Mouse (Mus musculus) midbrain, postnatal 0 days (tissue): ENCODE data around the gene BC030867. TPM values are rescaled to one million over a fixed set of nuclear protein-coding genes. Genes with fewer than 3 reads are reported as not detected.

Experiments used
- ATAC-seq: fragments of 200-750 bp; cut with Nextera tagmentation; 2 replicates; pipeline ENCODE4 v1.8.0; 2017; ENCODE audit warnings: moderate number of reproducible peaks, mild to moderate bottlenecking, moderate TSS enrichment, moderate library complexity; ENCODE audit not compliant: low FRiP score
- DNase-seq: peaks from one replicate; pipeline ENCODE4 v3.0.0-alpha.2; 2015; ENCODE audit warnings: low spot score
- H3K27ac ChIP-seq: fragments of 300-500 bp; sonication (generic); 2 replicates; pipeline ENCODE4 v1.5.1; 2014; ENCODE audit warnings: low read depth, mild to moderate bottlenecking, low read length, mixed read lengths
- H3K27me3 ChIP-seq: fragments of 300-500 bp; sonication (generic); 2 replicates; pipeline ENCODE4 v1.6.1; 2014; ENCODE audit warnings: low read length, control low read depth, mixed read lengths; ENCODE audit not compliant: insufficient read depth
- H3K36me3 ChIP-seq: fragments of 300-500 bp; sonication (generic); 2 replicates; pipeline ENCODE4 v1.6.1; 2014; ENCODE audit warnings: low read length, control low read depth, mixed read lengths; ENCODE audit not compliant: insufficient read depth
- H3K4me1 ChIP-seq: fragments of 300-500 bp; sonication (generic); 2 replicates; pipeline ENCODE4 v1.6.1; 2014; ENCODE audit warnings: mild to moderate bottlenecking, control low read depth, antibody characterized with exemption, low read length, mixed read lengths; ENCODE audit not compliant: insufficient read depth
- H3K4me2 ChIP-seq: fragments of 300-500 bp; sonication (generic); 2 replicates; pipeline ENCODE4 v1.6.1; 2014; ENCODE audit warnings: low read depth, mild to moderate bottlenecking, low read length, mixed read lengths; ENCODE audit not compliant: poor library complexity, severe bottlenecking
- H3K4me3 ChIP-seq: fragments of 300-500 bp; sonication (generic); 2 replicates; pipeline ENCODE4 v1.5.1; 2014; ENCODE audit warnings: low read depth, mild to moderate bottlenecking, low read length, moderate library complexity
- H3K9ac ChIP-seq: fragments of 300-500 bp; sonication (generic); replicated peaks from 2 replicates; pipeline ENCODE4 v1.6.1; 2014; ENCODE audit warnings: mild to moderate bottlenecking, low read length, moderate library complexity, mixed read lengths; ENCODE audit not compliant: poor library complexity, severe bottlenecking
- H3K9me3 ChIP-seq: fragments of 300-500 bp; sonication (generic); 2 replicates; pipeline ENCODE4 v1.6.1; 2016; ENCODE audit warnings: low read length, control low read depth
- CTCF ChIP-seq: IDR thresholded peaks from 2 replicates; pipeline ENCODE4 v1.5.1; 2016; ENCODE audit warnings: antibody characterized with exemption, mild to moderate bottlenecking
- WGBS: fragments of 180-500 bp; shearing (Covaris S2); extraction: QIAGEN DNeasy Blood & Tissue Kit; methylation state at CpG from one replicate; pipeline ENCODE4 v1.1.7; 2014; 5-methylcytosine and 5-hydroxymethylcytosine counted together
- polyA plus RNA-seq: library from polyadenylated mRNA; unstranded; fragments of >200 nt; fragmentation: Nextera tagmentation; extraction: Ambion mirVana; gene quantifications from 2 replicates; pipeline ENCODE4 v1.2.1, GENCODE M21; 2015
- total RNA-seq: library from RNA; depleted of rRNA; stranded (reverse); fragments of >200 nt; gene quantifications from 2 replicates; pipeline ENCODE4 v1.2.3, GENCODE M21; 2014

The BC030867 gene
- total and polyA plus RNA-seq, 2 experiments from 2014 or later: 0.53 to 2.1 TPM

DNA sequence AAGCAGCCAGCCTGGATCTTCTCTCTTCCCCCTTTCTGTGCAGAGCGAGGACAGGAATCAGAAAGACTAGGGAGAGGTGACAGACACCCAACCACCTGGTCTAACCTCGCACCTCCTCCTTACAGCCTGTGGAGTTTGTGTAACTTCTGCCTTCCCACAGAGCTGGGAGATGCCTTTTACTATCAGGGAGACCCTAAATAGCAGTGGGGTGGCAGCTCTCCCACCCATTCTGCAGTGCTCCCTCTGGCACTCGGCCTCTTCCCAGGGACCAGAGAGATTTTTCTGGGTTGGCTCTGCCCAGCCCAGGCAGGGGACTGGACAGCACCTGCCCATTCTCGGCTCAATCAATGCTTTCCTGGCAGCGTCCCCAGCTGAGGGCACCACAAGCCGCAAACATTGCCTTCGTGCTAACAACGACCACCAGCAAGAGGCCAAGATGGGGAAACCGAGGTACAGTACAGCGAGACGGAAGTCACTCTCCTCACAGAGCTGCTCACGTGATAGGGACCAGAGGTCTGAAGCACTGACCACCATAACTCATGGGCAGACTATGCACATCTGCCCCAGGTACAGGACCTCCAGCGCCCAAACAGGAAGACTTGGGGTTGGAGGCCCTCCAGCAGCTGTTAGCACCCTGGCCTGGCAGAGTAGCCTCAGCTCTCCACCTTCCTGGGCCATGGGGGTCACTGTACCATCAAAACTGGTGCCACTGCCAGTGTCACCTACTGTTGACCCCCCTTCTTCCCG, 29.3 kb upstream of the BC030867 start:
- ATAC-seq: no peak
- peaks cover 24% of the 10 kb centered on the region; the same call in 1 of the 2 replicates for H3K4me1 ChIP-seq
- H3K9me3 ChIP-seq: no peaks in the 10 kb centered on the region
- peak overlapping the region; percentile 62 for H3K27ac ChIP-seq
- DNase-seq: no peak
- H3K4me3 ChIP-seq: no peak overlapping the region
- H3K4me2 ChIP-seq: peak overlapping the region; percentile 54
- H3K36me3 ChIP-seq: peaks cover 17% of the 10 kb centered on the region
- 66% methylated on average over 14 of the region's 14 CpGs for WGBS
- no peaks in the 10 kb centered on the region for H3K27me3 ChIP-seq
- H3K9ac ChIP-seq: peak overlapping the region; percentile 59; the same call in 1 of the 2 replicates
- no peak for TF ChIP-seq CTCF

DNA sequence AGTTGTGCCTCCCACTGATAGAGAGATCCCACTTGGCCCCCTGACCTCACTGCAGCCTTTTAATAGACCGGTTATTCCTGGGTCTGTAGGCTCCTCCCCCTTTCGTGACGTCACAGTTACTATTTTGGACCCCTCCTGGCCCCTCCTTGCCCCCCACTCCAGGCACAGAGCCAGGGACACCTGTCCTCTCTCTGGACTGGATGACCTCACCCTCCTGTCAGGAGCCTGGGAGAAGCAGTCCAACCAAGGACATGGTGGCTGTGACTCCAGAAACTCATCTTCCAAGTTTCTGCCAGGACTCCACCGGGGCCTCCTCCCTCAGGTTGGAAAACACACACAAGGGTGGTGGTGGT, 28.7 kb upstream of the BC030867 start:
- TF ChIP-seq CTCF: no peak

DNA sequence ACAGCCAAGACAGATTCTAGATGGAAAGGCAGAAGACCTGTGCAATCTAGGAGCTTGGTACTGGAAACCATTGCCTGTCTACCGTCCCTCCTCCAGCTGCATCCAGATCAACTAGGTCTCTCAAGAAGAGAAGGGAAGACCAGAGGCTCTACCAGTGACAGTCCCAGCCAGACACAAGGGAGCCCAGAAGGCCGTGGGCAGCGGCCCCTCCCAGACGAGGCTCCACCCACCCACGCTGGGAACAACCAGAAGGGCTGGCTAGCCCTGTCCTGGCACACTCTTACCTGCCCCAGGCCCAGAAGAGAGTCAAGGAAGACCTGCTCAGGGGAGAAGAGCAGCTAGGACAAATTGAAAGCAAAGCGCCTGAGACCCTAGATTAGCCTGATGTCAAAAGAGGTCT, 28.2 kb upstream of the BC030867 start:
- H3K4me3 ChIP-seq: no peak overlapping the region
- H3K9me3 ChIP-seq: no peaks in the 10 kb centered on the region
- H3K27me3 ChIP-seq: no peaks in the 10 kb centered on the region
- peaks cover 17% of the 10 kb centered on the region for H3K36me3 ChIP-seq
- peaks cover 30% of the 10 kb centered on the region; the same call in 1 of the 2 replicates for H3K4me1 ChIP-seq
- DNase-seq (no peak), ATAC-seq (no peak)
- no peak for TF ChIP-seq CTCF
- H3K27ac ChIP-seq: no peak overlapping the region
- 66% methylated on average over 6 of the region's 6 CpGs for WGBS
- no peak overlapping the region for H3K9ac ChIP-seq
- H3K4me2 ChIP-seq: no peak overlapping the region

More for the DNA sequence above, 28.7 kb upstream of the BC030867 start:
- Histone ChIP-seq H3K9me3 (no peaks in the 10 kb centered on the region), H3K4me1 (peaks cover 29% of the 10 kb centered on the region; the same call in 1 of the 2 replicates), H3K4me3 (no peak overlapping the region), H3K36me3 (peaks cover 17% of the 10 kb centered on the region), H3K27ac (no peak overlapping the region), H3K27me3 (no peaks in the 10 kb centered on the region), H3K4me2 (no peak overlapping the region), H3K9ac (no peak overlapping the region)
- ATAC-seq: no peak
- WGBS: 81% methylated on average over 4 of the region's 4 CpGs
- DNase-seq: no peak

DNA sequence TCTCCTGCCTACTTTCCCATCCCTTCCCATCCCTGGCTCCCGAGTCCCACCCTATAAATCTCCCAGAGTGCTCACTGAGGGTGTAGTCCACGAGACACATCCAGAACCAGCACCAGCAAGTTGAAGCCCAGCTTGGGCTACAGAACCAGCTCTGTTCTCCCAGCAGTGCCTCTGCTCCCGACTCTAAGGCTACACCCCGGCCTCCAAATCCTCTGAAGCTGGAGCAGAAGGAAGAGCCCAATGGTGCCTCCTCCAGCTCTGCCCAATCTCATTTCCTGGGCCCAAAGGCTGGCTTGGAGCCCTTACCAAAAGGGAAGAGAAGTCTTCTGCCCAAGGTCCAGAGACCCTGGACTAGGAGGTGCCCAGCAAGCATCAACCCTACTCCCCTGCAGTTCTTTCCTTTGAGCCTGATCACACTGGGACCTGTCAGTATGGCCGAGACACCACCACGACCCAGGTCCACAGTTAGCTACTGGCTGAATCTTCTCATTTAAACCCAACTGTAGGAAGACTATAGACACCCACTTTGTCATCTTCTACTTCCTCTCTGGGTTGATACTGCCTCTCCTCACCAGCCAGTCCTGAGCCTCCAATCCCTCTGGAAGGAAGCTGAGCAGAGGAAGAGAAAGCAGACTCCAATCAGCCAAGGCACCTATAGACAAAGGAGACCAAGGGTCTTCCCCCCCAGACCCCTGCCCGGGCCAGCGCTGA, 27.3 kb upstream of the BC030867 start:
- H3K4me2 ChIP-seq: no peak overlapping the region
- no peaks in the 10 kb centered on the region for H3K9me3 ChIP-seq
- no peak for TF ChIP-seq CTCF
- H3K27ac ChIP-seq: no peak overlapping the region
- no peak overlapping the region for H3K4me3 ChIP-seq
- 85% methylated on average over 8 of the region's 8 CpGs for WGBS
- no peak overlapping the region for H3K9ac ChIP-seq
- DNase-seq (no peak), ATAC-seq (no peak)
- H3K4me1 ChIP-seq: peaks cover 24% of the 10 kb centered on the region; the same call in 1 of the 2 replicates
- H3K27me3 ChIP-seq: no peaks in the 10 kb centered on the region
- H3K36me3 ChIP-seq: peaks cover 17% of the 10 kb centered on the region

DNA sequence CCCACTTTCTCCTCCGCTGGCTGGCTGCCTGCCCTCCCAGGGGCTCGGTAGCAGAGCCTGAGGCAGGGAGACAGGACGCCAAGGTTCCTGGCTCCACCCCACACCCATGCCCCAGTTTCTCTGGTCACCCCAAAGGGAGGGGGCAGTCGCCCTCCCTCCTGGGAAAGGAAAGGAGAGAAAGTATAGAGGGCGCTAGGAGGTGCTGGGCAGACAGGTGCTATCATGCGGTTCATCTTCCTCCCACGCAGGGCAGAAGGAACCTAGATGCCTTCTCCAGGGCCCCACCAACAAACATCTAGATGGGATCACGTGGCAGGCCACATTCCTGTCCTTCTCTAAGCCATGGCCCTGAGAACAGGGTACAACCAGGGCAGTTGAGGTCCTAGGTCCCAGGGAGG, 26.7 kb upstream of the BC030867 start:
- Histone ChIP-seq H3K4me3 (no peak overlapping the region), H3K36me3 (peaks cover 17% of the 10 kb centered on the region), H3K27me3 (no peaks in the 10 kb centered on the region), H3K27ac (no peak overlapping the region), H3K9me3 (no peaks in the 10 kb centered on the region), H3K9ac (peak overlapping the region; percentile 36; the same call in 1 of the 2 replicates), H3K4me2 (no peak overlapping the region), H3K4me1 (peaks cover 24% of the 10 kb centered on the region; the same call in 1 of the 2 replicates)
- TF ChIP-seq CTCF: no peak
- ATAC-seq: no peak
- WGBS: 75% methylated on average over 8 of the region's 8 CpGs
- no peak for DNase-seq

DNA sequence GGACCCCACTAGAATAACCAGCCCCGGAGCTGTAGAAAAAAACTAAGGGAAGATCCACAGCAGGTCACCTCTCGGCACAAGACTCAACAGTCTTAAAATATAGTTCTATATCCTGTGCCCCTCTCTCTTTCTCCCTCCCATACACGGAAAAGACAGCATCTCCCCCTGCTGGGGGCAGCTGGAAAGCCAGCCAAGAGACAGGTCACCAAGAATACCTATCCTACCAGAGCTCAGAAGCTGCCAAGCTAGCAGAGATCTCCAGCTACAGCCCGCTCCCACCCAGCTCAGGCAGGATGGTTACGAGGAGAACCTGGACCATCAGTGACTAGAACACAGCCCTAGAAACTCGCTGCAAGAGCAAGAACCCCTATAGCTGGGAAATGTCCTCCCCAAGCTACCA, 25.5 kb upstream of the BC030867 start:
- Histone ChIP-seq H3K9ac (no peak overlapping the region), H3K4me3 (no peak overlapping the region), H3K36me3 (peaks cover 13% of the 10 kb centered on the region), H3K9me3 (no peaks in the 10 kb centered on the region), H3K4me2 (no peak overlapping the region), H3K27ac (no peak overlapping the region), H3K27me3 (no peaks in the 10 kb centered on the region), H3K4me1 (peaks cover 35% of the 10 kb centered on the region)
- no peak for ATAC-seq
- WGBS: 44% methylated on average over 6 of the region's 6 CpGs
- peak; percentile 78 for TF ChIP-seq CTCF
- DNase-seq: peak; percentile 63
